Mouse (Mus musculus): ENCODE data around the gene Slc35e4. TPM values are rescaled to one million over a fixed set of nuclear protein-coding genes. Genes with fewer than 3 reads are reported as not detected.
A peak's percentile ranks its signal among the peaks of the same experiment; 100 is the strongest.

Slc35e4 gene
- polyA plus RNA-seq, 1 experiment: 8.1 TPM

- Histone ChIP-seq H3K4me1 (ENCODE audit: control insufficient read depth, insufficient read depth, low read length) (no peaks in the 10 kb centered on the region; the same call in 1 of the 2 replicates), H3K27ac (ENCODE audit: insufficient read depth, low read depth, low read length) (no peak overlapping the region), H3K36me3 (ENCODE audit: control insufficient read depth, insufficient read depth, low read length) (no peaks in the 10 kb centered on the region), H3K27me3 (replicated peaks; ENCODE audit: control insufficient read depth, insufficient read depth, low read length) (no peaks in the 10 kb centered on the region), H3K4me3 (ENCODE audit: insufficient read depth, low read depth, low read length) (no peak overlapping the region)
- WGBS: 24% methylated on average over 1 of the region's 1 CpGs
- no peak for DNase-seq
- TF ChIP-seq POLR2A (IDR thresholded peaks at IDR 0.05; ENCODE audit: low read depth, low read length) (no peak), CTCF (conservative IDR thresholded peaks at IDR 0.05; ENCODE audit: insufficient read depth, insufficient read length, low read depth, low read length) (no peak)
Observed at GRCm38 (mm10) chr11:3946386-3946785, 31.9 kb upstream of the Slc35e4 start.

GRCm38 (mm10) chr11:3941371-3941770 lies 26.9 kb upstream of the Slc35e4 start:
- no peaks in the 10 kb centered on the region for H3K36me3 ChIP-seq (ENCODE audit: control insufficient read depth, insufficient read depth, low read length)
- no peak for TF ChIP-seq POLR2A (IDR thresholded peaks at IDR 0.05; ENCODE audit: low read depth, low read length)
- no peak for TF ChIP-seq CTCF (conservative IDR thresholded peaks at IDR 0.05; ENCODE audit: insufficient read depth, insufficient read length, low read depth, low read length)
- H3K27me3 ChIP-seq (replicated peaks; ENCODE audit: control insufficient read depth, insufficient read depth, low read length): no peaks in the 10 kb centered on the region
- H3K4me3 ChIP-seq (ENCODE audit: insufficient read depth, low read depth, low read length): no peak overlapping the region
- DNase-seq: peak; percentile 55
- H3K27ac ChIP-seq (ENCODE audit: insufficient read depth, low read depth, low read length): no peak overlapping the region
- no peaks in the 10 kb centered on the region; the same call in 1 of the 2 replicates for H3K4me1 ChIP-seq (ENCODE audit: control insufficient read depth, insufficient read depth, low read length)
- 64% methylated on average over 7 of the region's 7 CpGs for WGBS

DNA sequence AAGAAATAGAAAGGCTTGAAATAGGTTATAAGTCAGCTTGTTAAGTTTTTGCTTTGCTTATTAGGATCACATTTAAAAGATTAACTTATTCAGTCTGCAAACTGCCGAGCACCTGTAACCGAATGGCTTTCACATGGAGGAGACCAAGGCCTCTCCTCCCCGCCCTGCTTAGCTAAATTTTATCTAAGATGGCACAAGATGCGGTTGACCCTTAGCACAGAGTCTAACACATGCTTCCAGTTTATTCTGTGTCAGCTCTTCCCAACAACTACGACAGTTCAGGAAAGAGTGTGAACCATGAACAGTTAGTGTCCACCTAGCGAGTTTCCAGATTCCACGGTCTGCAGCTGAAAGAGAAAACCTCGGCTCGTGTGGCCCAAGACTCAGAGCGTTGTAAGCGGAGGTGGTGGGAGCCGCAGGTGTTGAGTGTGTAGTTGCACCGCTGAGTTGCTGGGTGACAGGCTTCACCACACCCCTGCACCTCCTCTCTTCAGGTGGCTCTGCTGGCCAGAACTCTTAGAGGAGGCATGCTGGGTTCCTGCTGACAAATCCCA lies 22.9 kb upstream of the Slc35e4 start:
- no peaks in the 10 kb centered on the region for H3K36me3 ChIP-seq (ENCODE audit: control insufficient read depth, insufficient read depth, low read length)
- DNase-seq: peak; percentile 92
- TF ChIP-seq POLR2A (IDR thresholded peaks at IDR 0.05; ENCODE audit: low read depth, low read length): peak; percentile 14
- no peak for TF ChIP-seq CTCF (conservative IDR thresholded peaks at IDR 0.05; ENCODE audit: insufficient read depth, insufficient read length, low read depth, low read length)
- peaks cover 22% of the 10 kb centered on the region for H3K4me1 ChIP-seq (ENCODE audit: control insufficient read depth, insufficient read depth, low read length)
- peak overlapping the region; percentile 91 for H3K27ac ChIP-seq (ENCODE audit: insufficient read depth, low read depth, low read length)
- no peaks in the 10 kb centered on the region for H3K27me3 ChIP-seq (replicated peaks; ENCODE audit: control insufficient read depth, insufficient read depth, low read length)
- WGBS: 54% methylated on average over 13 of the region's 13 CpGs
- H3K4me3 ChIP-seq (ENCODE audit: insufficient read depth, low read depth, low read length): peak overlapping the region; percentile 40

- WGBS: 87% methylated on average over 3 of the region's 3 CpGs
- Histone ChIP-seq H3K27ac (ENCODE audit: insufficient read depth, low read depth, low read length) (no peak overlapping the region; the same call in 1 of the 2 replicates), H3K36me3 (ENCODE audit: control insufficient read depth, insufficient read depth, low read length) (no peaks in the 10 kb centered on the region), H3K27me3 (replicated peaks; ENCODE audit: control insufficient read depth, insufficient read depth, low read length) (no peaks in the 10 kb centered on the region), H3K4me3 (ENCODE audit: insufficient read depth, low read depth, low read length) (no peak overlapping the region), H3K4me1 (ENCODE audit: control insufficient read depth, insufficient read depth, low read length) (peaks cover 22% of the 10 kb centered on the region)
- DNase-seq: no peak
- TF ChIP-seq POLR2A (IDR thresholded peaks at IDR 0.05; ENCODE audit: low read depth, low read length) (no peak), CTCF (conservative IDR thresholded peaks at IDR 0.05; ENCODE audit: insufficient read depth, insufficient read length, low read depth, low read length) (no peak)
Observed at GRCm38 (mm10) chr11:3936318-3936717, 21.9 kb upstream of the Slc35e4 start.

- WGBS: 32% methylated on average over 4 of the region's 4 CpGs
- TF ChIP-seq CTCF (conservative IDR thresholded peaks at IDR 0.05; ENCODE audit: insufficient read depth, insufficient read length, low read depth, low read length): no peak
- TF ChIP-seq POLR2A (IDR thresholded peaks at IDR 0.05; ENCODE audit: low read depth, low read length): no peak
- H3K36me3 ChIP-seq (ENCODE audit: control insufficient read depth, insufficient read depth, low read length): no peaks in the 10 kb centered on the region
- peaks cover 22% of the 10 kb centered on the region for H3K4me1 ChIP-seq (ENCODE audit: control insufficient read depth, insufficient read depth, low read length)
- H3K4me3 ChIP-seq (ENCODE audit: insufficient read depth, low read depth, low read length): no peak overlapping the region
- peak overlapping the region; percentile 73; the same call in 1 of the 2 replicates for H3K27ac ChIP-seq (ENCODE audit: insufficient read depth, low read depth, low read length)
- DNase-seq: peak; percentile 67
- H3K27me3 ChIP-seq (replicated peaks; ENCODE audit: control insufficient read depth, insufficient read depth, low read length): no peaks in the 10 kb centered on the region
Observed at GRCm38 (mm10) chr11:3935135-3935534, 20.7 kb upstream of the Slc35e4 start.

GRCm38 (mm10) chr11:3933756-3934285 lies 19.4 kb upstream of the Slc35e4 start:
- Histone ChIP-seq H3K36me3 (ENCODE audit: control insufficient read depth, insufficient read depth, low read length) (no peaks in the 10 kb centered on the region), H3K27me3 (replicated peaks; ENCODE audit: control insufficient read depth, insufficient read depth, low read length) (no peaks in the 10 kb centered on the region), H3K4me3 (ENCODE audit: insufficient read depth, low read depth, low read length) (no peak overlapping the region), H3K27ac (ENCODE audit: insufficient read depth, low read depth, low read length) (peak overlapping the region; percentile 7; the same call in 1 of the 2 replicates), H3K4me1 (ENCODE audit: control insufficient read depth, insufficient read depth, low read length) (peaks cover 22% of the 10 kb centered on the region)
- DNase-seq: peak; percentile 74
- TF ChIP-seq CTCF (conservative IDR thresholded peaks at IDR 0.05; ENCODE audit: insufficient read depth, insufficient read length, low read depth, low read length) (no peak), POLR2A (IDR thresholded peaks at IDR 0.05; ENCODE audit: low read depth, low read length) (no peak)
- 80% methylated on average over 9 of the region's 9 CpGs for WGBS

- no peaks in the 10 kb centered on the region for H3K27me3 ChIP-seq (replicated peaks; ENCODE audit: control insufficient read depth, insufficient read depth, low read length)
- H3K27ac ChIP-seq (ENCODE audit: insufficient read depth, low read depth, low read length): peak within 1 kb of the TSS; percentile 86
- no peak for TF ChIP-seq CTCF (conservative IDR thresholded peaks at IDR 0.05; ENCODE audit: insufficient read depth, insufficient read length, low read depth, low read length)
- TF ChIP-seq POLR2A (IDR thresholded peaks at IDR 0.05; ENCODE audit: low read depth, low read length): peak; percentile 32
- peak within 1 kb of the TSS; percentile 78 for H3K4me3 ChIP-seq (ENCODE audit: insufficient read depth, low read depth, low read length)
- peaks cover 22% of the 10 kb centered on the region for H3K4me1 ChIP-seq (ENCODE audit: control insufficient read depth, insufficient read depth, low read length)
- under 1% methylated on average over 23 of the region's 26 CpGs for whole genome bisulfite sequencing
- no peaks in the 10 kb centered on the region; the same call in 1 of the 2 replicates for H3K36me3 ChIP-seq (ENCODE audit: control insufficient read depth, insufficient read depth, low read length)
- DNase-seq: peak; percentile 99
Observed at GRCm38 (mm10) chr11:3931511-3932211, 17.2 kb upstream of the Slc35e4 start, which contains the start of gene Tcn2. Gene Tcn2 (minus strand): TSS chr11:3932159.

Data from kidney, adult 2 months (tissue).